Mouse (Mus musculus): ENCODE measurements at regions not wholly inside any gene's neighbourhood (a gene's known extent, or its start where the extent isn't known, plus 50 kb on each side); places are given as distances from the start of the nearest gene placed in this dataset.

GRCm38 (mm10) chr1:183573621-183574585 lies 155.9 kb downstream of the Hhipl2 start:
- no peak for DNase-seq (ENCODE audit: low read depth, low spot score)
- Histone ChIP-seq H3K9me3 (replicated peaks; ENCODE audit: insufficient read depth, low read length) (no peaks in the 10 kb centered on the region), H3K27ac (ENCODE audit: control insufficient read depth, low read depth, low read length) (no peak overlapping the region), H3K79me2 (ENCODE audit: control insufficient read depth, insufficient read depth, low read length, poor library complexity) (no peaks in the 10 kb centered on the region), H3K36me3 (ENCODE audit: control insufficient read depth in 1 of 2, insufficient read depth in 2 of 2, low read length in 2 of 2) (no peaks in the 10 kb centered on the region), H3K27me3 (ENCODE audit: control insufficient read depth in 1 of 2, insufficient read depth in 2 of 2, low read length in 2 of 2) (no peaks in the 10 kb centered on the region), H3K9ac (ENCODE audit: control insufficient read depth, low read depth, low read length, poor library complexity, severe bottlenecking) (no peak overlapping the region), H3K4me3 (ENCODE audit: control insufficient read depth in 1 of 2, insufficient read depth in 1 of 2, low read depth in 2 of 2, low read length in 2 of 2) (no peak overlapping the region), H3K4me1 (ENCODE audit: control insufficient read depth in 1 of 2, insufficient read depth in 2 of 2, low read length in 2 of 2) (no peaks in the 10 kb centered on the region)
- TF ChIP-seq CTCF (IDR thresholded peaks at IDR 0.05 in 2 of 3, conservative IDR thresholded peaks at IDR 0.05 in 1 of 3; ENCODE audit: control insufficient read depth in 1 of 3, insufficient read depth in 1 of 3, low read depth in 2 of 3, low read length in 3 of 3, poor library complexity in 1 of 3, severe bottlenecking in 1 of 3): no peak

- Histone ChIP-seq H3K36me3 (ENCODE audit: control insufficient read depth in 1 of 2, insufficient read depth in 2 of 2, low read length in 2 of 2) (no peaks in the 10 kb centered on the region), H3K27me3 (ENCODE audit: control insufficient read depth in 1 of 2, insufficient read depth in 2 of 2, low read length in 2 of 2) (no peaks in the 10 kb centered on the region), H3K4me3 (ENCODE audit: control insufficient read depth in 1 of 2, insufficient read depth in 1 of 2, low read depth in 2 of 2, low read length in 2 of 2) (no peak overlapping the region), H3K4me1 (ENCODE audit: control insufficient read depth in 1 of 2, insufficient read depth in 2 of 2, low read length in 2 of 2) (no peaks in the 10 kb centered on the region), H3K79me2 (ENCODE audit: control insufficient read depth, insufficient read depth, low read length, poor library complexity) (no peaks in the 10 kb centered on the region), H3K27ac (ENCODE audit: control insufficient read depth, low read depth, low read length) (no peak overlapping the region), H3K9ac (ENCODE audit: control insufficient read depth, low read depth, low read length, poor library complexity, severe bottlenecking) (no peak overlapping the region), H3K9me3 (replicated peaks; ENCODE audit: insufficient read depth, low read length) (no peaks in the 10 kb centered on the region)
- no peak for DNase-seq (ENCODE audit: low read depth, low spot score)
- TF ChIP-seq ZMIZ1 (IDR thresholded peaks at IDR 0.05; ENCODE audit: low read depth, low read length): no peak
- no peak for TF ChIP-seq MAZ (IDR thresholded peaks at IDR 0.05; ENCODE audit: low read depth, low read length)
- no peak for TF ChIP-seq USF2 (IDR thresholded peaks at IDR 0.05; ENCODE audit: borderline replicate concordance in 1 of 2, insufficient read depth in 1 of 2, low read depth in 1 of 2, low read length in 2 of 2)
- no peak for TF ChIP-seq SMC3 (IDR thresholded peaks at IDR 0.05; ENCODE audit: low read depth, low read length)
- TF ChIP-seq CTCF (IDR thresholded peaks at IDR 0.05 in 2 of 3, conservative IDR thresholded peaks at IDR 0.05 in 1 of 3; ENCODE audit: control insufficient read depth in 1 of 3, insufficient read depth in 1 of 3, low read depth in 2 of 3, low read length in 3 of 3, poor library complexity in 1 of 3, severe bottlenecking in 1 of 3): no peak
- no peak for TF ChIP-seq MAX (IDR thresholded peaks at IDR 0.05; ENCODE audit: low read length)
- TF ChIP-seq NRF1 (IDR thresholded peaks at IDR 0.05; ENCODE audit: insufficient read depth, low read depth, low read length, poor library complexity, severe bottlenecking): no peak
- no peak for TF ChIP-seq POLR2A (IDR thresholded peaks at IDR 0.05; ENCODE audit: control insufficient read depth in 1 of 2, insufficient read depth in 1 of 2, low read depth in 1 of 2, low read length in 2 of 2, poor library complexity in 1 of 2)
- no peak for TF ChIP-seq RCOR1 (IDR thresholded peaks at IDR 0.05; ENCODE audit: low read depth, low read length)
- TF ChIP-seq POLR2AphosphoS2 (IDR thresholded peaks at IDR 0.05; ENCODE audit: low read length): no peak
- no peak for TF ChIP-seq TCF12 (IDR thresholded peaks at IDR 0.05; ENCODE audit: low read depth, low read length)
- no peak for TF ChIP-seq BHLHE40 (IDR thresholded peaks at IDR 0.05; ENCODE audit: borderline replicate concordance, low read depth, low read length)
- no peak for TF ChIP-seq TBP (IDR thresholded peaks at IDR 0.05; ENCODE audit: low read depth, low read length)
- no peak for TF ChIP-seq MAFK (IDR thresholded peaks at IDR 0.05; ENCODE audit: borderline replicate concordance, low read depth, low read length)
- no peak for TF ChIP-seq KAT2A (conservative IDR thresholded peaks at IDR 0.05; ENCODE audit: low read depth, low read length)
- no peak for TF ChIP-seq HCFC1 (IDR thresholded peaks at IDR 0.05; ENCODE audit: low read depth, low read length)
- no peak for TF ChIP-seq NELFE (IDR thresholded peaks at IDR 0.05; ENCODE audit: low read depth, low read length)
- TF ChIP-seq GABPA (IDR thresholded peaks at IDR 0.05; ENCODE audit: low read depth, low read length): no peak
Measured at GRCm38 (mm10) chr1:183584861-183585260, 166.8 kb downstream of the Hhipl2 start.

Data from MEL (cell line).